Mouse (Mus musculus): ENCODE results near the gene Coq6. TPM values are rescaled to one million over a fixed set of nuclear protein-coding genes. Genes with fewer than 3 reads are reported as not detected.
"Not testable (repeated sequence)": the region's sequence is repeated elsewhere in the genome, so short reads cannot be mapped to it uniquely, and the experiment has no call there.

The Coq6 gene
- total RNA-seq (2021), result 100 to 1,000 TPM; 110 to 112 TPM
- long read RNA-seq, experiment 1, transcript Coq6-201 (12 exons, 1,602 nt), result major isoform, 80 of 91 reads
- long read RNA-seq, experiment 1, partial matches to known transcripts, result 8 of 91 reads
- long read RNA-seq, experiment 1, other reads (novel, unspliced or antisense), result 3 of 91 reads
- long read RNA-seq, experiment 2, transcript Coq6-201 (12 exons, 1,602 nt), result major isoform, 31 of 40 reads
- long read RNA-seq, experiment 2, partial matches to known transcripts, result 6 of 40 reads
- long read RNA-seq, experiment 2, other reads (novel, unspliced or antisense), result 2 of 40 reads

DNA sequence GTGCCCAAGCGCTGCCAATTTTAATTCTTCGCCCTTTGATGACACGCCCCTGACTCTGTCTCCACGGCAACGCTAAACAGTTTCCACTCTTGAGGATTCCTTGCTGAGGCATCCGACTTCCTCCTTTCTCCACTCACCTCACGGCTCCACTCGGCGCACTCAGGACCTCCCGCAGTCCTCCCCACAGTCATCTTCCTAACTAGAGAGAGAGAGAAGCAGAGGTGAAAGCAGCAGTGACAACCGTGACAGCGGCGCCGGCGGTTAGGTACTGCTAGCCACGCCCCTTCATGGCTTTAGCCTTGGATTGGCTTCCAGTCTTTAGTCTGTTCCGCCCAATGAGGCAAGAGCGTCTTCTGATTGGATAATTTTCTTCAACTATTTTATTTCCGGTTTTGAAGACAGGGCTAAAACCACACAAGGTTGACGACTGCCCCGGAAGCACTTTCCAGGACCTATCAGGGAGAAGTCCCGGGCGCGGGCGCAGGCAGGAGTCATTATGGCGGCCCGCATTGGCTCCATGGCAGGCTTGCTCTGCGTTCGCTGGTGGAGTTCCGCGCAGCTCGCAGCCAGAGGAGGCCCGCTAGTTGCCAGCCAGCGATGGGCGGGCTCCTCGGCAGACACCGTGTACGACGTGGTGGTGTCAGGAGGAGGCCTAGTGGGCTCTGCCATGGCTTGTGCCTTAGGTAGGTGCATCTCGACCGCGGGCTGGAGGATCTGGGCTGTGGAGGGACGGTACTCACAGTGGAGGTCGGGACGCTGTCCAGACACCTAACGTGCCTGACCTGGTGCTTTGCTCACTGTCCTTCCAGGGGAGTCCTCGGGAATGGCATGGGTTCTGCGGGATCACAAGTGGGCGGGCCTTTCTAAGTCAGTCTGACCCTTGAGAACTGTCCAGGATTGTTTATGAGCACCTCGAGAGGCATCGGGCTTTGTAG is at the start of gene Coq6, which contains the start of gene Fam161b:
Gene Coq6 (plus strand): TSS at position 103 of the 935 bp plus-strand sequence.
Gene Fam161b (minus strand): TSS at position 279 of the 935 bp plus-strand sequence.
- peak; percentile 96 to 98 for DNase-seq

DNA sequence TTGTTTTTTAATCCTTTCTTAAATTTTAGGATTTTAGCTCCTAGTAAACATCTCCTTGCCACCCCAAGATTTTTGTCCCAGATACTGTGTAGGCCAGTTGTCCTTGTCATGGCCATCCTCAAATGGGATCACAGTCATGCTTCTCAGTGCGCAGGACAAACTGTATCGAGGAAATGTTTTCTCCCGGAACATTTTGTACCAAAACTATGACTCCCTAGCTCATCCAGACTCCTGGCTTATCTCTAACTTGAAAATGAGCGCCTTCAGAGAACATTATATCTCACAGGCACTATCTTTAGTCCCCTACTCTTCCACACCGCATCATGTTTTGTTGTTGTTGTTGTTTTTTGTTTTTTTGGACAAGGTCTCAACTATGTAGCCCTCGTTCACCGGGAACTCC is 45.5 kb upstream of the Coq6 start:
- peak in 1 of 2 experiments; percentile 17 for DNase-seq

GRCm38 (mm10) chr12:84316721-84317621 is 44.5 kb upstream of the Coq6 start, which contains the start of gene Zfp410:
Zfp410 (plus strand) TSS chr12:84316852.
- peak; percentile 89 to 91 for DNase-seq

DNA sequence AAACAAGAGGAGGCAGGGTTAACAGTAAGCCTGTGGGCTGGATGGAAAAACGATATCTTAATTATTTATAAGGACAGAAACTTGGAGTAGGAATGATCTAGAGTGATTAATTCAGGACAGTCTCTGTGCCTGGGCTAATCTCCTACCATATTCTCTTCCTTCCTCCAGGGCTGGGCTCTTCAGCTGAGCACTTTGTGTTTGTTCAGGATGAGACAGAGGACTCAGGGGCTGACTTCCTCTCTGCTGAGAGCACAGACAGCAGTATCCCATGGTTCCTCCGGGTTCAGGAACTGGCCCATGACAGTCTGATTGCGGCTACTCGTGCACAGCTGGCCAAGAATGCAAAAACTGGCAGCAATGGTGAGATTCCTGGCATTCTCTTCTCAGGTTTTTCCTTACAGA is 34.3 kb upstream of the Coq6 start:
- DNase-seq, result peak; percentile 55 to 66

DNA sequence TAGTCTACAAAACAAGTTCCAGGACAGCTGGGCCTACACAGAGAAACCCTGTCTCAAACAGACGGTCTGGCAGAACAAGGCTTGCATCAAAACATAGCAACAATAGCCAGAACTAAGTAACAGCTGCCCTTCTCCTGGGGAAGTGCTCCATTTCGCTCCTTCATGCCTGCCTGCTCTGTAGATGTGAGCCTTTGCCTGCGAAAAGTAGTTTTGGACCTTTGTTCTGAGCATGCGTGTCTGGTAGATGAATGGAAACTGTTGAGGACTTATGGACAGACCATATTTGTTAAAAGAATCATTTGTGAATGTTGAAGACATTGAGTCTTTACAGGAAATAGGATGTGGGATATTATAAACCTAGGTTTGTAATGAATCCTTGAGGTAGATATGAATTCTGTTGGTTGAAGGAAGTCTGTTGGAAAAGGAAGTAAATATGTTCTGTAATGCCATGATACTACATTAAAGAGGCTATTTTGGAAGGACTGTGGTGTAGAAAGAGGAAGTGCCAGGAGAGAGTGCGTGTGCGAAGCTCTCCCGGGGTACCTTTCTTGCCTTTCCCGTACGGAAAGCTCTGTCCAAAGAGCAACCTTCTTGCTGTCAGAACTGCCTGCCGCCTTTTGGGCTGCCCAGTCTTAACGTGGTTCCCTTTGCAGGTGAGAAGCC is 24.4 kb upstream of the Coq6 start:
- DNase-seq, result no peak

GRCm38 (mm10) chr12:84347192-84347591 is 14.3 kb upstream of the Coq6 start:
- peak in 1 of 2 experiments; percentile 39 for DNase-seq

GRCm38 (mm10) chr12:84358699-84359098 is 2.8 kb upstream of the Coq6 start:
- not testable (repeated sequence) for DNase-seq

DNA sequence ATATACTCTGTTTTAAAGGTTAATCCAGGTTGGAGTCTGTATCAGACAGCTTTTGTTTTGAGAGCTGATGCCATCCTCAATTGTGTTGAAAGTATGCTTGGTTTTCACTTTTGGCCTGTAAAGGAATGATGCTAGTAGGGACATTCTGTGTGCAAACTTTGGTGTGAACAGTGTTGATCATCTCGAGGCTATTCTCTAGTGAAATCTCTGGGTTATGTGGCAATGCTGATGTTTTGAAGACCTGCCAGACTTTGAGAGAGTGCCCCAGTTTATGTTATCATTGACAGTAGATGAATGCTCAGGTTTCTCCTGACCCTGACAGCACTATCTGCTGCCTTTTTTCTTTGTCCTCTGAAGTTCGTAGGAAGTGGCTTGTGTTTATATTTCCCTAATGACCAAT is 1.4 kb downstream of the Coq6 start:
- no peak for DNase-seq

DNA sequence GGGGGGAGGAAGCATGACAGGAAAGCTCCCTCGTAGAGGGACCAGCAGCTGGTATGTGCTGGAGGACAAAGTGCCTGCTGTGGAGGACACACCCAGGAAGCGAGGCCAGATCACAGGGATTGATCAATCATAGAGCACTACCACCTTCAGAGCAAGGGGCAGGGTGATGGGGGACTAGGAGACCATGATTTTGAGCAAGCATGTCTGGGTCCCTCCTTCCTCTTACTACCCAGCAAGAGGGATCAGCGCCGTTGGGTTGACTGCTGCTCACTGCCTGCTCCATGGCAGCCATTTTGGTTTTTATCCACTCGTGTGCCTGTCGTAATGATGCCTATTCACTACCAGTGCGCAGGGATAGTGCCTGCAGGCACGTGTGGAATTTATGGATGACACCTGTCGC is 2.8 kb downstream of the Coq6 start:
- DNase-seq, result no peak

DNA sequence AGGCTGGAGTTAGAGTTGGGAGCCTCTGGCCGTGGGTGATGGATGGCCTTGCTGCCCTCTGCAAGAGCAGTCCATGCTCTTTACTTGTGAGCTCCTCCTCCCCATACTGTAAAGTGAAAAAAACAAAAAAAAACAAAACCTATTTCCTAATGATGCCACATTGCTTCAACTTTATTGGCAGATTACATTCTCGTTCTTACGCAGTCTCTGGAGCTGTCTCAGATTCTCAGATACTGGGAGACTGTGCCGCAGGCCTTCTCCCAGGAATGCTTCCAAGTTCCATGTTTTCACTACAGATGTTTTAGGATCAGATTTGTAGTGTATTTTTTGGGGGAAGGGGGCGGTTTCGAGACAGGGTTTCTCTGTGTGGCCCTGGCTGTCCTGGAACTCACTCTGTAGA is 3.7 kb downstream of the Coq6 start:
- no peak for DNase-seq

GRCm38 (mm10) chr12:84366971-84367370 is 5.5 kb downstream of the Coq6 start:
- DNase-seq, result no peak

DNA sequence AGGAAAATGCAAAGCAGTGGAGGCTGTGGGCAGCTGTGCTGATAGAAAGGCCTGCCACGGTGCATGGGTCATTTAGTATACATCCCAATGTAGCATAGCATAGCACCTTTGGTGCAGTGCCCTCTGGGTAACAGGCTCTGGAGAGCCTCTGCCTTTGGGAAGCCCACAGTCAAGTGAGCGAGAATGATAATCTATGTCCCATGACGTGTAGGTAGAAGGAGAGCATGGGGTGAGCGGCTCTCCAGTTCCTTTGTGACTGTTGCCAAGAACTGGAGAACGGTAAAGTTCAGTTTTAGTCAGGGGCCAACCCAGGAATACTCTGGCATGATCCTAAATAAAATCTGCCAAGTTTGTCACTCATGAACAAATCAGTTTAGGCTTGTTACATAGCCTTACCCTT is 10.2 kb downstream of the Coq6 start:
- no peak for DNase-seq

DNA sequence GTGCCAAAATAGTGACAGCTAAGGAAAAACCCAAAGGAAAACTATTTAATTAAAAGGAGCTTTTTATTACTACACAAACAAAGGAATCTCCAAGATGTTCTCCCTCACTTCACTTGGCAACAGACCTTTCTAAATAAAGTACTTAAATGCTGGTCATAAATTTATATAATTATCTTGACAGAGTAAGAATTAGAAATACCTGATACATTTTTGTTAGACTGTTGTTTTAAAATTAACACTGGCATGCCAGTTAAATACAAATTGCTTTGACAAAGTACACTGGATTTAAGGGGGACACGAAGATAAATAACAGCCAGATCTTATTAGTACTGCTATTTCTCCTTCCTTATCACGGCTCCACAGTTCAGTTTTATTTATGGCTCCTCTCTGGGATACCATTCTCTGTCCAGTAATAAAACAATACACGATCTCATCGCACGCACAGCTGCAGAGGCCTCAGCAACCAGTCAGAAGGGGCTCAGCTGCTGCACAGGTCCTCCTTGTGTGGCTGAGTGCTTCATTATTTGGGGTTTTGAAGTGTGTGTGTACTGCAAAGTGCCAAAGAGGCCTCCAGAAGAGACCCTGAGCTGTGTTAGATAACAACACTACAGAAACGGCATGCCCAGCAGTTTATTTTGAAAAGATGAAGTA is 12.5 kb downstream of the Coq6 start:
- no peak for DNase-seq

GRCm38 (mm10) chr12:84382369-84382768 is 20.9 kb downstream of the Coq6 start:
- peak; percentile 46 to 61 for DNase-seq

DNA sequence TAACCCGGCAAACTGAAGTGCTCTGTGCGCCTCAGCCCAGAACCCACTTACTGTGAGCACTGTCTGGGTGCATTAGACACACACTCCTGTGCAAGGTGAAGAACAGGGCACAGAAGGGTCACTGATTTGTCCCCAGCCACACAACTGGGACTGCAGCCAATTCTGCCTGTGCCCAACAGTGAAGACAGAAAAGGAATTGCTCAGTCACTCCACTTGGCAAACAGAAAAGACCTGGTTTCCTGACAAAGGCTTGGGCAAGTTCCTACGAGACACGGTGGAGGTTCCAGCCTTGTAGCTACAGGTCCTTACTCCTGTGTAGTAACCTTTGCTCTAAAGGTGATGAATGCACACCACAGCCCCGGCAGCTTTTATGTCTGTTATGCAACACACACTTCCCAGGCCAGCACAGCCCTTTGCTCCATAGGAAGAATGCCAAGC is 23.2 kb downstream of the Coq6 start:
- DNase-seq, result peak; percentile 77 to 84

DNA sequence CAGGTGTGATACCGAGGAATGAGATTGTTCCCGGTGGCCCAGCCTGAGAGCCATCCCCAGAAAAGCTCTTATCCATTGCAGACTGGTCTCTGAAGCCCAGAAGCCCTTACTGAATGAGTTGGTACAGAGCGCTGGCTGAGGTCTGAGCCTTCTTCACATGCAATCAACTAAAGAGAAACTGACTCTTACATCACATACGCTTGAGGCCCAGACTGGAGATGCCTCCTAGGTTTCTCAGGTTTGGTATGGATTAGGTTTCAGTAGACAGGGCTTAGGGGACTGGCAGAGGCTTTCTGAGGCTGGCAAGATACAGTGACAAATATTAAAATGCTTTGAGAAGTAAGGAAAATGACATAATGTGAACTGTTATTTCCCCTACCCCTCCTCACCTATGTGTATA is 24.0 kb downstream of the Coq6 start:
- no peak for DNase-seq

- no peak for DNase-seq
Observed at GRCm38 (mm10) chr12:84388097-84388496, 26.6 kb downstream of the Coq6 start.

DNA sequence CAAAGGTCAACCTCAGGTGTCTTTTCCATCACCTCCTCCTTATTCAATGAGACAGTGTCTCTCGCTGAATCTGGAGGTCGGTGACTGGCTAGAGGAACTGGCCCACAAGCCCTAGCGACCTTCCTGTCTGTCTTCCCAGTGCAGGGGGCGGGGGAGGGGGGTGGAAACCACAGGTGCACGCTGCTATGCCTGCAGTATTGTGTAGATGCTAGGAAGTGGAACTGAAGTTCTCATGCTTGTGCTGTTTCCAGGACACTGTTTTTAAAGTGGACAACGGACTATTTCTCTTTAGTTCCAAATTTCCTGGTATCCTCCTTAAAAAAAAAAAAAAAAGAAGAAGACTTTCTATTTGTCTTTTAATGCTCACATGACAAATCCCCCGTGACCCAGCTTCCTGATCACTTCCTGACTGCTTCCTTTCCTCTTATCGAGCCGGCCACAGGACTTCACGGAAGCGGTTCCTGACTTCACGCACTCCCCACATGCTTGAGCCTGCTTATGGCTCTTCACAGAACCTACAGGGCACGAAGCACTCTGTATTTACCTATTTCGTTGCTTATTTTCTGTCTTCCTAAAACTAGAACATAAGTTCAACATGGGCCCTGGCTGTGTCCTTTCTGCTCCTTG is 27.4 kb downstream of the Coq6 start:
- peak in 1 of 2 experiments; percentile 28 for DNase-seq

DNA sequence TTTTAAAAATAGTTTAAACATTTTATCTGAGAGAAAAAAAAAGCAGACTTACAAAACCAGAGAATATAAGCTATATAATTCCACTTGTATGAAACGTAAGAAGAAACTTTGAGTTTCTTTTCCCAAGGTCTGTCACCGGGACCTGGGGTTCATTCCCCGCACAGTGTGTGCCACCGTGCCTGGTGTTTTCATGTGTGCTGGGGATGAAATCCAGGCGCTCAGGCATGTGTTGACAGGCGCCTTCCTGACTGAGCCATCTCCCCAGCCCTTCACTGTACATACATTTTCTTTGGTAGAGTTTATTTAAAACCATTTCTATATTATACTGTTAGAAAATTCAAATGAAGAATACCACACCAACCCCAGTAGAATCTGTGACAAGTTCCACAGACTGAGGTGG is 28.9 kb downstream of the Coq6 start:
- DNase-seq, result no peak

- no peak for DNase-seq
Observed at GRCm38 (mm10) chr12:84392681-84393080, 31.2 kb downstream of the Coq6 start.

Measured in heart, adult 18-20 months (tissue).